Mouse (Mus musculus) embryonic fibroblast, embryonic 13.5 days (primary cell): ENCODE data around the gene Tgfb2.

Experiments used
- CTCF ChIP-seq: IDR thresholded peaks from 2 replicates; pipeline ENCODE4 v1.5.1; 2011; ENCODE audit warnings: mild to moderate bottlenecking, control low read depth, low read length, moderate library complexity, borderline replicate concordance; ENCODE audit not compliant: insufficient read depth
- POLR2A ChIP-seq: IDR thresholded peaks from 2 replicates; pipeline ENCODE4 v1.6.1; 2011; ENCODE audit warnings: low read depth, mild to moderate bottlenecking, control low read depth, low read length, moderate library complexity

DNA sequence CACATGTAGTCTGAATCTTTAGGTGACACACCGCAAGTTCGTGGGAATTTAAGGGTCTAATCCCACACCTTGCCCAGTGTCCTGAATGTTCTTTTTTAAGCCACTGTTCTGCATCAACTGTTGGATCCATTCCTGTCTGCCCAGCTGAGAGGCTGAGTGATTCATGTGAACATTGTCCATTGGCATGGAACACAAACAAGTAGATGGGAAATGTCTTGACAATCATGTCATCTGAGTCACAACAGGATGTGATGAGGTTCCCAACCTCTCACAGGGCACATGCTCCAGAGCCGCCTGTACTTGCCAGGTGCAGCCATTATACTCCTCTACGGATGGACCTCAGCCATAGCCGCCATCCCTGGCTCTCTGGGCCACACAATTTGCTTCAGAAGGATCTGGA, 101.7 kb downstream of the Tgfb2 start:
- no peak for TF ChIP-seq POLR2A
- TF ChIP-seq CTCF: no peak
